Mouse (Mus musculus): ENCODE data around the gene Clp1. TPM values are rescaled to one million over a fixed set of nuclear protein-coding genes. Genes with fewer than 3 reads are reported as not detected.
A peak's percentile ranks its signal among the peaks of the same experiment; 100 is the strongest.
"Not testable (repeated sequence)": the region's sequence is repeated elsewhere in the genome, so short reads cannot be mapped to it uniquely, and the experiment has no call there.

The Clp1 gene
- total RNA-seq, 2 experiments from 2014 or later: 7.5 to 8.3 TPM

- no peak for DNase-seq (ENCODE audit: low spot score in 2 of 2)
- intact Hi-C loops (cut with DNase I): loop anchor here (2.0 kb wide), 2 partner anchors 17 to 57 kb away; partner anchors contain the start of gene Ube2l6
Observed at GRCm38 (mm10) chr2:84741841-84742450, 14.8 kb upstream of the Clp1 start.

- intact Hi-C loops (cut with DNase I): loop anchor here (2.0 kb wide), 1 partner anchor 18 kb away; no protein-coding TSS in a partner anchor
- DNase-seq (ENCODE audit: low spot score in 2 of 2): peak in 1 of 2 experiments; percentile 9
Observed at GRCm38 (mm10) chr2:84740608-84741333, 13.6 kb upstream of the Clp1 start.

GRCm38 (mm10) chr2:84738271-84738911 is 11.2 kb upstream of the Clp1 start:
- DNase-seq (ENCODE audit: low spot score in 2 of 2): no peak
- intact Hi-C loops (cut with DNase I): no loop called here

- DNase-seq (ENCODE audit: low spot score in 2 of 2): no peak
- intact Hi-C loops (cut with DNase I): no loop called here
Observed at GRCm38 (mm10) chr2:84737451-84737925, 10.3 kb upstream of the Clp1 start.

- DNase-seq (ENCODE audit: low spot score in 2 of 2): no peak
Observed at GRCm38 (mm10) chr2:84736312-84737161, 9.4 kb upstream of the Clp1 start.

GRCm38 (mm10) chr2:84735346-84735920 is 8.3 kb upstream of the Clp1 start:
- intact Hi-C loops (cut with DNase I): no loop called here
- no peak for DNase-seq (ENCODE audit: low spot score in 2 of 2)

More at GRCm38 (mm10) chr2:84736312-84737161, 9.4 kb upstream of the Clp1 start:
- intact Hi-C loops (cut with DNase I): no loop called here

- intact Hi-C loops (cut with DNase I): no loop called here
- DNase-seq (ENCODE audit: low spot score in 2 of 2): no peak
Observed at GRCm38 (mm10) chr2:84734919-84735318, 7.8 kb upstream of the Clp1 start.

- peak in 1 of 2 experiments; percentile 38 for DNase-seq (ENCODE audit: low spot score in 2 of 2)
- intact Hi-C loops (cut with DNase I): no loop called here
Observed at GRCm38 (mm10) chr2:84734351-84734864, 7.3 kb upstream of the Clp1 start.

- peak; percentile 59 to 74 for DNase-seq (ENCODE audit: low spot score in 2 of 2)
- intact Hi-C loops (cut with DNase I): no loop called here
Observed at GRCm38 (mm10) chr2:84733579-84734300, 6.6 kb upstream of the Clp1 start, which contains the start of gene Ypel4. TSS of gene Ypel4 (plus strand) at chr2:84734058.

GRCm38 (mm10) chr2:84732394-84732793 is 5.2 kb upstream of the Clp1 start:
- DNase-seq (ENCODE audit: low spot score in 2 of 2): no peak
- intact Hi-C loops (cut with DNase I): no loop called here

- intact Hi-C loops (cut with DNase I): no loop called here
- DNase-seq (ENCODE audit: low spot score in 2 of 2): no peak
Observed at GRCm38 (mm10) chr2:84731206-84731605, 4.1 kb upstream of the Clp1 start.

- intact Hi-C loops (cut with DNase I); DNase-seq (ENCODE audit: low spot score in 2 of 2): not testable (repeated sequence)
Observed at GRCm38 (mm10) chr2:84728191-84728590, 1.0 kb upstream of the Clp1 start.

- DNase-seq (ENCODE audit: low spot score in 2 of 2): no peak
- intact Hi-C loops (cut with DNase I): no loop called here
Observed at GRCm38 (mm10) chr2:84726716-84727115, 434 bp downstream of the Clp1 start.

GRCm38 (mm10) chr2:84725770-84726169 is 1.4 kb downstream of the Clp1 start:
- no peak for DNase-seq (ENCODE audit: low spot score in 2 of 2)
- intact Hi-C loops (cut with DNase I): no loop called here

- intact Hi-C loops (cut with DNase I): no loop called here
- no peak for DNase-seq (ENCODE audit: low spot score in 2 of 2)
Observed at GRCm38 (mm10) chr2:84723856-84724255, 3.3 kb downstream of the Clp1 start.

- intact Hi-C loops (cut with DNase I): no loop called here
- no peak for DNase-seq (ENCODE audit: low spot score in 2 of 2)
Observed at GRCm38 (mm10) chr2:84721182-84721581, 6.0 kb downstream of the Clp1 start.

GRCm38 (mm10) chr2:84720718-84721117 is 6.4 kb downstream of the Clp1 start:
- no peak for DNase-seq (ENCODE audit: low spot score in 2 of 2)
- intact Hi-C loops (cut with DNase I): no loop called here

- intact Hi-C loops (cut with DNase I): no loop called here
- DNase-seq (ENCODE audit: low spot score in 2 of 2): no peak
Observed at GRCm38 (mm10) chr2:84717357-84717756, 9.8 kb downstream of the Clp1 start.

All from left cerebral cortex, postnatal 14 days (tissue).